Mouse (Mus musculus) kidney, postnatal 4 days (tissue): ENCODE data around the gene A1cf.

Source experiments
- DNase-seq, 2 experiments: peaks; one replicate each; pipeline ENCODE4 v3.0.0; 2021; ENCODE audit warnings: mixed read lengths in 2 of 2

Gene A1cf

DNA sequence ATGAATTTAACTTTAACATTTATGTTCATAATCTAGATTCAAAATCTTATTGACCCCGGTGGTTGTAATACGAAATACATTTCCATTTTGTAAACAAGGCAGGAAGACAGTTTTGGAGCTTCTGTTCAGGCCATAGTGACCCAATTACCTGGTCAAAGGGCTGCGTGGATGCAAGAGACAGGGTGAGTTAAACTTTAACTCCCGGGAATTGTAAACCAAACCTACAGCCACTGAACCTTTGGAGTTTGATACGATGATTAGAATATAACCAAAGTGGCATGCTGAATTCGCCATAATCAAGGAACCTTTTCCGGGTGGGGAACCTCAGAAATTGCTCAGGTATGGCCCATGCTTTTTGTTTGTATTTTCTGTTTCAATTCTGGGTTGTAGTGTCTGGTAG lies at the start of gene A1cf:
TSS of gene A1cf (plus strand) at position 244 of the 400 bp plus-strand sequence.
- DNase-seq = peak in 1 of 2 experiments; percentile 8

DNA sequence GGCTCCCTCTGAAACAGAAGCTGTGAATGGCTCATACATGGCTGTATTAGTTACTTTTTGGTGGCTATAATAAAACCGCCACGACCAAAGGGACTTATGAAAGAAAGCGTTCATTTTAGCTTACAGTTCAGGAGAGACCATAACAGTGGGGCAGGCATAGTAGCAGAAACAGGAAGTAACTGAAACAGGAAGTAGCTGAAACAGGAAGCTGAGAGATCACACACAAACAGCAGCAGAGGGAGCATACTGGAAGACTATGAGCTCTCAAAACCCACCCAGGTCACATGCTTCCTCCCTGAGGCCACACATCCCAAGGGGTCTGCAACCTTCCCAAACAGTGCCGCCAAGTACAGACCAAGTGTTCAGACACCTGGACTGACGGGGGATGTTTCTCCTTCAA lies 34.3 kb upstream of the A1cf start:
- no peak for DNase-seq

DNA sequence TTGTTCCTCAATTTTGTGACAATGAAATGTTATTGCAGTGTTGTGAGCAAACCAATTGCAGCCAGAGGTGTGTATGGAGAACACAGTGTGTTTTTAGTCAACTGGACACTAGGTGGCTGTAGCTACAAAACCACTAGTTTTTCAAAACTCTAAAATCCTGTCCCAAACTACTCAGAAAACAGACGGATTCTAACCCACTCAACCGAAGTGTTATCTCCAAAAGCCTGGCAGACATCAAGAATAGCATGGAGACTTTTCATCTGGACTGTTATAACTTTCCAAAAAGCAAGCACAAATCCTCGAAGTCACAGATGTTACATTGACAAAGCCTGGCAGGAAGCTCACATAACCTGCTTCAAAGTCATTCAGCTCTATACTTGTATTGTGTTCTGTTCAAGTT lies 6.7 kb upstream of the A1cf start:
- DNase-seq = no peak

DNA sequence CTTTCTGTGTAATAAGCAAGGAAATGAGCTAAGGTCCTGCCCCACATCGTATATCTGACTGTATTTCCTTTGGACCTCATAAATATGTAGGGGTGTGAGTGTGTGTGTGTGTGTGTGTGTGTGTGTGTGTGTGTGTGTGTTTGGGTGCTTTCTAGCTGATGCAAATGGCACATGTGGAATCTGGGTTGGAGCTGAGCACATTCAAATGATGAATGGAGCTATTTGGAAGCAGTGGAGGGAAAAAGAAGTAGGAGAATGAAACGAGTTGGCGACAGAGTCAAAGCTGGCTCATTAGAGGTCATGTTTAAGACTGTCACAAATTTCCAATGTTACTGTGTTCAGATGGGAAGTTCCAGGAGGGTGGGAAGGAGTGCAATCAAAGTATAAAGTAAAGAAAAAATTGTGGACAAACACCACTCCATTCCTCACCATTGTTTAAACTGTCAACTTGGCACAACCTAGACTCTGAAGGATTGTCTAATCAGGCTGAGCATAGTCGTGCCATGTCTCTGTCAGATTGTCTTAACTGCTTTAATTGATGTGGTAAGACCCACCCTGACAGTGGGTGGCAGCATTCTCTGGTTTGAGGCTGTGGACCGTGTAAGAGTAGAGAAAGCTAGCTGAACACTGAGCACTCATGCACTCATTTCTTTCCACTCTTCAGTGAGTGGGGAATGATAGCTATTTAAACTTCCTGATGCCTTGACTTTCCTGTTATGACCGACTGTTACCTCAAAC lies 5.9 kb upstream of the A1cf start:
- DNase-seq = no peak

DNA sequence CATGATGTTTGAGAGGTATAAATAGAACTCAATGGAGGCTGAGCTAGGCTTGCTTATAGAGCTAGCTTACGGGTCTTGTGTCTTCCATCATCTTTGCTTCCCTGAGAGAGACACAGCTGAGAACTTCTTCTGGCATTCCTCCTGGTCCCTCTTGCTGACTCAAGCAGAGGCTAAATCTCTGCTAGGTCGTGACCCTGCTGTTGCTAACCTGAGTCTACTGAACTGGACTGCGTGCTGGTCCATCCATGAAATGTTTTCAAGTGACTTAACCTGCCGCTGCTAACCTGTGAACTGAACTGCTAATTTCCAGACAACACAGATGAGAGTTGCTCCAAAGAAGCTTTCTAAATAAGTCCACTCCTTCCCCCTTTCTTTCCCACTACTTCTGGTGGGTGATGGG lies 3.1 kb upstream of the A1cf start:
- DNase-seq = no peak

DNA sequence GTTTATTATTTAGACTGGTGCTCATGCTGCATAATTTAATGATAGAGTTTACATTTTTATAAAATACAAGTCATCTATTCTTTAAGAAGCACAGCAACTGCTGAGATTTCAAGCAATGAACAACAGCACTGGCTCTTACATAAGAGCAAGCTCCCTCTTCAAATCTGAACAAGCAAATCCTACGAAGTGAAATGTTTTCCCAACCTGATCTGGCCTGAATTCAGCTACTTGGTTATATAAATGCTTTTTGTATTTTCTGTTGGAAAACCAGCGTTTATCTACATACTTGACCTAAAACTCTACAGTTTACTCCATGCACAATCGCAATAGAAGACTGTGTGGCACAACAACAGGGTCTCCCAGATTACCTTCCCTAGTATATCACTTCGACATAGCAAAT lies 488 bp upstream of the A1cf start:
- DNase-seq = no peak

DNA sequence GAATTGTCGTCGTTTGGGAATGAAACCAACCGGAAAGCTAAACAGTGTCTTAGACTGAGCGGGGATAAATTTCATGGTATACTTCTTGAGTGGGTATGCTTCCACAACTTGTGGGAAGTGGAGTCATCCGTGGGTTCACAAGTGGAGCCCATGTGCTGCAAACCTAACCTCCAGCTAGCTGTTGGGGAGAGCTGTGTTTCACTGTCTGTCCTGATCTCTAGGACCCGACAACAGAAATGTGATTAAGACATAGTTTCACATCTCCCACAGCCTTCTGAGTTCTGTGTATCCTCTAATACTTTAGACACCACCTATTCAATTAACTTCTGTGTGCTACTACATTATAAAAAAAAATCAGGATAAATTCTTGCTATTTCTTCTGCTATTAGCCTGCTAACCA lies 407 bp downstream of the A1cf start:
- DNase-seq = no peak

DNA sequence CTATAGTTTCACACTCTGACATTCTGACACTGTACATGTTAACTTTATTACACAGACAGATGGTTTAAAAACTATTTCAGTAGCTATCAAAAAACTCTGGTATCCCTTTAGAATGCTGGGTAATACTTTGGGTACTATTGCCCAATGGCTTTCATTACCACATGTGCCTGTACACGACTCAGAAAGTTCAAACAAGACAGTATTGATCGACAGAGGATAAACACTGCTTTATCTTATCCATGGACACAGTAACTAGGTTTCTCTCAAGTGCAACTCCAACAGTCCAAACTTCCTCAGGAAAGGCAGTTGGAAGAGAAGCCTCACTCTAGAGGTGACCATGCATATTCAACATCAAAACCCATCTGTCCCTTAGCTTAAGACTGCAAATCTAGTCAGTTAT lies 2.8 kb downstream of the A1cf start:
- no peak for DNase-seq

DNA sequence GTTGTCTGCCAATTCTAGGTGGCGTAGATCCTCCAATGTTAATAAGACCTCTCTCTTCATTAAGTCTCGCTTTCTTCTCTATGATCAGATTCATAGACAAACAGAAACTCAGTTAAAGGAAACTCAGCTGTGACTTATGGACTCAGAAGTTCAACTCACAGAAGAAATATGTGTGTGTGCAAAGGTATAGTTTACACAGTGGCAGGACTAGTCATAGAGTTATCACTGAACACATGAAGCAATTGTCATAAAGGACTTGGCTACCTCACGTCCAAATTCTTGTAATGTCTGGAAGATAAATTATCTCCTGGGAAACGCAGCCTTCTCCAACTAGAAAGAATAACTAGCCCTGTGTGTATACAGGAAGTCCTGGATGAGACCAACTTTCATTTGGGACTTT lies 9.4 kb downstream of the A1cf start:
- DNase-seq = no peak

DNA sequence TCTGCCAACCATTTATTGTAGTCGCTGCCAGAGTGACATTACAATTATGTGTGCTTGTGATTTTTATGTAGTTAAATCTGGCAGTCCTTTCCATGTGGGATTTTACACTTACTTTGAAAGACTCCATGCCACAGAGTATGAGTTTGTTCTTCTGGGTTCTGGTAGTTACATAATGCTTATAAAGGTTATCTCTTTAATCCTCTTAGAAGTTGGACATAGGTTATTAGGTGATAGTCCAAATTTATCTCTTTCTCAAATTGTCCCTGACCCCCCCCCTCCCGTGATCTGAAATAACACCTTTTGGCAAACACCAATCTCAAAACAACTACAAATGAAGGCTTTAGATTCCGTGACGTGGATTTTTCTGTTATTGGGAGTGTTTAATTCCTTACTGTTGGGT lies 16.0 kb downstream of the A1cf start:
- DNase-seq = no peak

DNA sequence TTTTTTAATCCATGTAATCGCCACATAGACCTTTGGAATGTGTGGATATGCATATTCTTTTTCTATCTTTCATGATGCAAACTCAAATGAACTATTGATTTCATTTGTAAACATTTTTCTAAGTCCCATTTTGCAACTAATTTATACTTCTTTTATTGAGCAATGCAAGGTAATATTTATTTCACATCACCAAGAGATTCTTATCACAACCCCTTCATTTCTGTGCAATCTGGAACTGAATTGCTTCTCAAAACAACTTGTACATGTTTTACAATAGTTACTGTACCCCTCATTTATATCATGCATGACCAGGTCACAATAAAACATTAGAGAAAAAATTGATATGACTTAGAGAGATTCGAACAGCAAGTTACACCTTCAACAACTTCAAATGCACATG lies 18.7 kb downstream of the A1cf start:
- DNase-seq = no peak

DNA sequence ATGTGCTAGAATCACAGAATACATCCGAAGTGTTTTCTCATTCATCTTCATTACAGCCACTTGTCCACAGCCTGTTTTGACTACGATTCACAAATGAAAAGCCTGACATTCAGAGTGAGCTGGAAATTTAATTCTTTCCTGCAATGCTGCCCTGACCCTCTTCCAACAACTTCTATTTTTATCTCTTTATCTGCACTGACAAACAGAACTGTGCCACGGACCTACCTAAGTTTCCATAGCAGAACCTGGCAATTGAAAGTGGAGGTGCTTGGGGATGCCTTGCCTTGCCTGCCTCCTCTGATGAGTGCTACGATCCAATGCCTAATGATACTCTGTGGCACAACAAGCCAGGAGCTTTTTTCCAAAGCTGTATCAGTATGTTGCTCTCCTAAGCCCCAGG lies 21.4 kb downstream of the A1cf start:
- DNase-seq = no peak

DNA sequence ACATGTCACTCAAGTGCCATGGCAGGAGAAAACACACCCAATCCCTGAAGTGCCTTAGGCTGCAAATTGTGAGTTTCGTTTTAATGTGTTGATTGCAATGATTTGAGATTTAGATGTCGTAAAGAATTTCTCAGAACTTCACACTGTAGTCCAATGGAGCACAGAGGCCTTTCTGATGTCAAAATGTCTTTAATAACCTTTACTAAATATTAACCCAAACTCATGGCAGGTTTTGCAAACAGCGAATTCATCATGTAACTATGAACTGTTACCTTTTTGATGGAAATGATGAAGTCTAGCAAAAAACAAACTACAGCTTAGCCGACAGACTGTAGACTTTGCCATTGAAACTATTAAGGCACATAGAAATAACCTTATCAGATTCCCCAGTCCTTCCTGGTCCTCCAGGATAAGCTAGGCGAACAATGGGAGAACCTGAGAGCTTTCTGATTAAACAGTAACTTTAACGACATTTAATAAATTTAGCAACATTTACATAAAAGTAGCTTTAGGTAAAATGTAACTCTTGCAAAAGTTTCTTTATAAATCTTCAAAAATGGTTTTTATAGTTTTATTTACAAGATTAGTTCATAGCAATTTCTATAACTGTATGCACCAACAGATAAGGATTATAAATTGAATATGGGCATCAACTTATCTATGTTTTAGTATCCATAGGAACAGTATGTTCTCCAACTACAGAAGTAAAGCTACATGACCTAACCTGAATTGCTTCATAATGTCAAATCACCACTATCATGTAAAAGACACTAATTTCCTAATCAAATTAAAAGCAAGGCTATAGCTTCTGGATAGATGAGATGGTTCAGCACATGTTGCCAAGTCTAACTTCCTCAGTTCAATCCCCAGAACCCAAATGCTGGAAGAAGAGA lies 22.7 kb downstream of the A1cf start:
- DNase-seq = no peak

DNA sequence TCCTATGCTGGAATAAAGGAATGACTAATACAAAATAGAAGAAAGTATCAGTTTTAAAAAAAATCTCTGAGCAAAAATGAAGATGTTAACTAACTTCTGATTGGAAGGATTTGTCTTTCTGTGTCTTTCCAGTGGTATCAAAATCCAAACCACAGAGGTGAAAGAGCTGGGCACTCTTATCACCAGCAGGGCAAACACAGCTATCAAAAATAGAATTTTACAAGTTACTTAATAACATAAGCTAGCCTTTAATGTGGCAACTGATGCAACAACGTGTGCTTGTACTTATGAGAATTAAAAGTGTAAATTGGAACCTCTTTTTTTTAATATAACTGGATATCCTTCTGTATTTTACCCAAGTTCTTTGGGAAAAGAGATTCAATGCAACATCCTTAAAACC lies 27.4 kb downstream of the A1cf start:
- no peak for DNase-seq

DNA sequence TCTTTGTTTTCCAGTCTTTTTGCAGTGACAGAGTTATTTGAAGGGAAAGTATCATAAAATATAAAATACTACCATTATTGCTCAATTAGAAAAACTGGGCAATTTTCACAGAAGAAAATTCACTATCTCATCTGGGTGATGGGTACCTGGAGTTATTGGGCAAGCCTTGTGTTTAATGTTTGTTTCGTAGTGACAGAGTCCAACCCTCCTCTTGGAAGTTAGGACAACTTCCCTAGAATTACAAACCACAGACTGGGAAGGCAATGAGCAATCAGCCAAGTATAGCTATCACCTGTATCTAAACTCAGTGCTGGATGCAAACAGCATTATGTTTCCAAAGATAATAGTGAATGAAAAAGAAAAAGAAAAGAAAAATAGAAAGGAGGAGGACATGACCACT lies 28.1 kb downstream of the A1cf start:
- DNase-seq = no peak

DNA sequence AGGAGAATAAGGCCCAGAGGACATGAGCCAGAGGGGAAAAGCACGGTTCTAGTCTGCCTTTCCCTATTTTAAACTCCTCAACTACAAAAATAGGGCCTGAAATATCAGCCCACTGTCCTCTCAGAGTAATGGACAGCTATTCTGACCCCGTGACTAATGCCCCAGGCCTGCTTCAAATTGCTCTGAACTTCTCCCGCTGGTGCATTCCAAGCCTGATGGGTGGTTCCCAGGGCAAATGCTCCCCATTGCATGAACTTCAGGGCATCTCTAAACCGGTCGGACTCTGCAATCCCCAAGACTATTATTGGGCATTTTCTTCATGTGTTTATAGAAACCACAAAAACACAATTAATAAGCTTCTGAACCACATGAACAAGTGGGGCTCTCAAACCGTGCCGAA lies 37.1 kb downstream of the A1cf start:
- DNase-seq = no peak

DNA sequence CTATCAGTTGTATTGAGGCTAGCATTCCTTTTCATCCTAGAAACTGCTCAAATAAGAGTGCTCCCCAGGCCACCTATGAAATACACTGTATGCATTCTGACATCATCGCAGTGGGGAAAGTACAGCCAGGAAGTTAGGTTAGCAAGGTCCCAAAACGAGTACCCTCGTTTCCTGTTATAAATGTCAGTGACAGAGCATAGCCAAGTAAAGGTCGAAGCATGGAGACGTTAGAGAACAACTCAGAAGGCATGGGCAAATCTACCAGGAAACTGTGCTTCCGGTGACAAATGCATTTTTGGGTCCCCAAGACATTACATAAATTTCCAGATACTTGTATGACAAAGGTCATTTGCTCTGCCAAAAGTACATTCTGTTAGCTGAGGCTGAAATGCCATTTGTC lies 41.9 kb downstream of the A1cf start:
- no peak for DNase-seq

DNA sequence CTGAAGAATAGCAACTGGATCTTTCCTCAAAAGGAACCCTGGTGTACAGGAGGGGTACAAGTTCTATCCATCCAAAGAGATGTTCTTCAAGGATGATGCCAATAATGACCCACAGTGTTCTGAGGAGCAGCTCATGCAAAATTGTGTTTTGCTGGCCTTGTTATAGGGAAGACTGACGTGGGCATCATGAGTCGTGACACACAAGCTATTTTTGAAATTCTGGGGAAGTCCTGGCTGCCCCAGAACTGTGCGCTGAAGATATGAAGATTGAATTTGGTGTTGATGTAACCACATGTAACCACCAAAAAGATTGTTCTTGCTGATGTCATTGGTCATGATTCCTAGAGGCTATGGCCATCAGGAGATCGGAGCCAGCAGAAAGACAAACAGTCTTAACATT lies 45.4 kb downstream of the A1cf start:
- DNase-seq = no peak

DNA sequence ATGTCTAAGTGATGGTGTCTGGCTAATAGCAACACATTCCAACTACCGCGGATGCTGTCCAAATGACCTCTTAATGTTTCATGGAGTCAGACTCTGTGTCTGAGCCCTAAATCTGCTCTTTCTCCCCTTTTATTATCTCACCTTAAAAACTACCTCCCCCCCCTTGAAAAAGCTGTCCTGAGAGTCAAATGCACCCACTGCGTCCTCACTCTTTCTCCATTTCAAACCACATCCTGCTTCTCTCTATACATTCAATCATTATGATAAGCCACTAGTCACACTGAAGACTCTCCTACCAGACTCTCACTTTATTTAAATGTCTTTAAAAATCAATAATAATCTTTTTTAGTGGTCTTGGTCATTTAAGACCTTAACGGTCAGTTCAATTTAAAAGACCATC lies 51.8 kb downstream of the A1cf start:
- DNase-seq = no peak

DNA sequence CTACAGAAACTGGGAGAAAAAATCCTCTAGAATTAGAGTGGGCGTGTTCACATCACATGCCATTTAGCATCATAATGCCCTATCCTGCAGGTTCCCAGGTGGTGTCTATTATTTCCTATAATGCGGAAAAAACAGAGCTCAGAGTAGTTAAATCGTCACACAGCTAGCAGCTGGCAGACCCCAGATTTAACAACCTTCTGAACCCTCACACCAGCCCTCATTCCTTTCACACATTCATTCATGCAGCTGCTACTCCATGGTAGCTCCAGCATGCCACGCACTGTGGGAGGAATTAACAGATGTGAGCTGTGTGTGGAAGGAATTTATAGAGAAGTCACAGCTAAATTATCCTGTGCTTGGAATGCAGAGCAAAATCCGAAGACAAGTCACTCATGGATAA lies 53.3 kb downstream of the A1cf start:
- no peak for DNase-seq

DNA sequence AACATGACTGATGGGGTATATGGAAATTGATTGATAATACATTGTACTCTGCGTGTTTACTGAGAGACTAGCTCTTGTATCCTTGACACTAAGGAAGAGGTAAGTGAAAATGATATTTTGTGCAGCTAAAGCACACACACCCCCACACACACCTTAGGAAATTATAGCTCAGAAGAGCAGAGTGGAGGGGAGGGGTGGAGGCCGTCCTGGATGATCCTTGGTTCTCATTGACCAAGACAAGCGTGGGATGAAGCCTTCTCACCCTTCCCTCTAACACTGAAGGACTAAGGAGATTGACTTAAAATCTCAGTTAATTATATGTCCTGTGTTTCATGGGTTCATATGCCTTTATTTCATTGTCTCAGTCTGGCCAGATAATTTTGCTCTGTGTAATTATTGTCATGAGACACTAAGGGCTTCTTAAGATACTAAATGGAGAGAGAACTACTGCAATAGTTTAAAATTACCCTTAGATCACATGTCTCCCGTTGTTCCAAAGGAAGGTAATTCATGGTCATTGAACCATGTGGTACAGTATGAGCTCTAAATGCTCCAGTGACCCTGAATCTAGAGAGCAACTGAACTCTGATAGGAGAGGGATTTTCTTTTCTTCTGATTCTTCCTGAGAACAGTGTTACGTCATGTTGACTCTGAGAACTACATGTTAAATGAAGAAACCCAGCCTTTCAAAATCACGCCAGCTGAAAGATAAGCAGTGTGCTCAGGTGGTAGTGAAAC lies 55.2 kb downstream of the A1cf start:
- DNase-seq = no peak

DNA sequence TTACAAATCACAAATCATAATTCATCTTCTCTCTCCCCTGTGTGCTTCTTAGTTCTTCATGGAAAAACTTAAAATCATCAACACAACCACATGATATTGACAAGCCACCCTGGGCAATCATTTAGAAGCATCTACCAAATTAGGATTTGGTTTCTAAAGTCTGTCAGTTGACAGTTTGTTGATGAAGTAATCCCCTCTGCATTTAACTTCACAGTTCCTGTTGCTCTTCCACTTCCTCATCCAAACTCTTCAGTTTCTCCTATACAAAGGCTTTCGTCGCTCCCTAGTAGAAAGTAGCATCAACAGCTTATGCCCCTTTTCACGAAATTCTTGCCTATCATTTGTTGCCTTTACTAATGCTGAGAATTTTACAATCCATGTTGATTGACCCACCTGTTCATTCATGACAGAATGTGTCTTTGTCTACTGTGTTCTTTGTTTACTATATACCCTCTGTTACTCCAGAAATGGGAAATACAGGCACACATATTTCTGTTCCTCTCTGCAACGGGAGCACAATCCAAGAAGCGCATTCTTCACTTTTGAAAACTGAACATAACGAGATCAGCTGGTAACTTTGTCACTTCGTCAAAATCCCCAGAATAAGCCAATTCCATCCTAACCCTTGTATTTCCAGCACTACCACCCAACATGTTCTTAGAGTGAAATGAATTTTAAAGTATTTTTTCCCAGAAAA lies 82.4 kb downstream of the A1cf start:
- DNase-seq = no peak

DNA sequence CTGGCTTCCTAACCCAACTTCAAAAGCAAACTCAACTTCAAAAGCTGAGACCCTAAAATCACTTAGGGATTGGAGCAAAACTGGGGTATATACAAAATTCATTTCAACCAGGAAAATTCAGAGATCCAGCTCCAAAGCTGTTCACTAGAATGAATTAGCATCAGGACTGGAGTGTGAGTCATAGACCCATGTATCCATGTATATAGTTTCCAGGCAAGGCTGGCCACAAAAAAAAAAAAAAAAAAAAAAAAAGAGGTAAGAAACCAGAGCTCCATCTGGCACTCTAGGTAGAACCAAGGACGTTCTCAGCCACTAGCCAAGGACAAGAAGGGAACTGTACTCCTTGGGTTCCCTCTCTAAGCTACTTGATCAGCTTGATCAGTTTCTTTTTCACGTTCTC lies 85.2 kb downstream of the A1cf start:
- DNase-seq = no peak
